Mouse (Mus musculus) lung, postnatal 0 days (tissue): Measurements from ENCODE around the gene Krtap28-13.

Source experiments
- CTCF ChIP-seq: IDR thresholded peaks from 2 replicates; pipeline ENCODE4 v1.5.1; 2016; ENCODE audit warnings: antibody characterized with exemption, mild to moderate bottlenecking
- EP300 ChIP-seq: IDR thresholded peaks from 2 replicates; pipeline ENCODE4 v1.6.1; 2016; ENCODE audit warnings: antibody characterized with exemption, mild to moderate bottlenecking, control low read depth

- TF ChIP-seq CTCF = no peak
- peak; percentile 22; the same call in 1 of the 2 replicates for TF ChIP-seq EP300
Observed at GRCm38 (mm10) chr1:83039080-83039479, 21.6 kb upstream of the Krtap28-13 start.
